29 mouse cellular contexts compared by ENCODE assay signal in genomic region chr19:46119458-46119857, GRCm38 (mm10). TPM values are rescaled to one million over a fixed set of nuclear protein-coding genes. Genes with fewer than 3 reads are reported as not detected.
A peak's percentile ranks its signal among the peaks of the same experiment; 100 is the strongest.
DNase-seq lines count a peak whose midpoint lies in the region; ATAC-seq lines count a peak whose summit lies in the region.
"Had no signal": no experiment of that assay in that cellular context is flagged by ENCODE, and none has a peak within 500 bp of the region (broad histone marks: within the 10 kb centered on the region; RNA-seq: fewer than 3 reads in every experiment).

No protein-coding gene starts in this region.

- no peaks in the 10 kb centered on the region for H3K36me3 ChIP-seq in midbrain, embryonic 11.5 days (ENCODE audit: control insufficient read depth, insufficient read depth, low read length)
- no peaks in the 10 kb centered on the region for H3K36me3 ChIP-seq in midbrain, embryonic 10.5 days
- no peaks in the 10 kb centered on the region for H3K36me3 ChIP-seq in liver, embryonic 11.5 days (ENCODE audit: control insufficient read depth, insufficient read depth, low read length)
- no peaks in the 10 kb centered on the region for H3K36me3 ChIP-seq in liver, embryonic 15.5 days (replicated peaks)
- H3K36me3 ChIP-seq in kidney, embryonic 16.5 days (ENCODE audit: insufficient read depth, low read length): no peaks in the 10 kb centered on the region
- H3K36me3 ChIP-seq: embryonic facial prominence, embryonic 13.5 days; forebrain, embryonic 12.5 days; G1E; heart, embryonic 13.5 days; hindbrain, embryonic 12.5 days had no signal

- H3K9me3 ChIP-seq in midbrain, embryonic 11.5 days (ENCODE audit: control insufficient read depth, low read length): no peaks in the 10 kb centered on the region
- H3K9me3 ChIP-seq in midbrain, embryonic 10.5 days (replicated peaks): no peaks in the 10 kb centered on the region
- no peaks in the 10 kb centered on the region for H3K9me3 ChIP-seq in liver, embryonic 11.5 days (ENCODE audit: control insufficient read depth, low read length)
- no peaks in the 10 kb centered on the region for H3K9me3 ChIP-seq in liver, embryonic 15.5 days (replicated peaks)
- H3K9me3 ChIP-seq in kidney, embryonic 16.5 days (ENCODE audit: low read length): no peaks in the 10 kb centered on the region
- H3K9me3 ChIP-seq: embryonic facial prominence, embryonic 13.5 days; forebrain, embryonic 12.5 days; G1E; heart, embryonic 13.5 days; hindbrain, embryonic 12.5 days had no signal

- H3K27ac ChIP-seq in midbrain, embryonic 11.5 days (ENCODE audit: low read depth, low read length): no peak overlapping the region
- H3K27ac ChIP-seq in midbrain, embryonic 10.5 days (replicated peaks): no peak overlapping the region
- no peak overlapping the region; the same call in 1 of the 2 replicates for H3K27ac ChIP-seq in liver, embryonic 11.5 days (ENCODE audit: low read depth, low read length)
- H3K27ac ChIP-seq in liver, embryonic 15.5 days (replicated peaks): no peak overlapping the region; the same call in 1 of the 2 replicates
- no peak overlapping the region for H3K27ac ChIP-seq in kidney, embryonic 16.5 days (ENCODE audit: low read length)
- H3K27ac ChIP-seq: embryonic facial prominence, embryonic 13.5 days; forebrain, embryonic 12.5 days; gastrocnemius, adult 2 months; heart, embryonic 13.5 days; hindbrain, embryonic 12.5 days had no signal

- peak; percentile 26 for DNase-seq in midbrain, embryonic 11.5 days (ENCODE audit: low spot score, missing footprints)
- DNase-seq in midbrain, embryonic 10.5 days (ENCODE audit: low spot score): no peak
- DNase-seq in liver, embryonic 11.5 days (ENCODE audit: low spot score): peak; percentile 28
- DNase-seq in heart, postnatal 36 days: no peak
- no peak for DNase-seq in left cerebral cortex, postnatal 25 days (ENCODE audit: low spot score in 2 of 2)
- DNase-seq: adrenal gland, postnatal 14 days; B cell, adult 2 months; cerebellum, adult 2 months; cerebellum, postnatal 14 days; gastrocnemius, adult 2 months; gastrocnemius, postnatal 25 days; heart, postnatal 4 days had no signal

- H3K27me3 ChIP-seq in midbrain, embryonic 11.5 days (ENCODE audit: control insufficient read depth, insufficient read depth, low read length): no peaks in the 10 kb centered on the region
- no peaks in the 10 kb centered on the region for H3K27me3 ChIP-seq in midbrain, embryonic 10.5 days (ENCODE audit: low read depth, poor library complexity, severe bottlenecking)
- no peaks in the 10 kb centered on the region; the same call in 1 of the 2 replicates for H3K27me3 ChIP-seq in liver, embryonic 11.5 days (replicated peaks; ENCODE audit: control insufficient read depth, insufficient read depth, low read length)
- H3K27me3 ChIP-seq in liver, embryonic 15.5 days: 0 out of 2 replicates have a peak, but pooled peaks cover 3% of the 10 kb centered on the region
- H3K27me3 ChIP-seq in kidney, embryonic 16.5 days (ENCODE audit: insufficient read depth, low read length): no peaks in the 10 kb centered on the region
- H3K27me3 ChIP-seq: forebrain, embryonic 12.5 days; hindbrain, embryonic 12.5 days had no signal

- intact Hi-C loops in heart, postnatal 36 days (cut with DNase I): no loop called here
- intact Hi-C loops in left cerebral cortex, postnatal 25 days (cut with DNase I): no loop called here

- no peak overlapping the region for H3K4me3 ChIP-seq in midbrain, embryonic 11.5 days (ENCODE audit: low read depth, low read length)
- H3K4me3 ChIP-seq in midbrain, embryonic 10.5 days: no peak overlapping the region
- no peak overlapping the region for H3K4me3 ChIP-seq in liver, embryonic 11.5 days (ENCODE audit: low read depth, low read length)
- H3K4me3 ChIP-seq in liver, embryonic 15.5 days (replicated peaks): no peak overlapping the region
- H3K4me3 ChIP-seq in kidney, embryonic 16.5 days (ENCODE audit: low read length): no peak overlapping the region
- H3K4me3 ChIP-seq: embryonic facial prominence, embryonic 13.5 days; forebrain, embryonic 12.5 days; gastrocnemius, adult 2 months; heart, embryonic 13.5 days; hindbrain, embryonic 12.5 days had no signal

- ATAC-seq in midbrain, embryonic 11.5 days (ENCODE audit: low FRiP score): no peak
- ATAC-seq in liver, embryonic 11.5 days (replicated peaks; ENCODE audit: low FRiP score): peak; percentile 76; the same call in 1 of the 2 replicates
- peak; percentile 67; the same call in 1 of the 2 replicates for ATAC-seq in liver, embryonic 15.5 days (ENCODE audit: insufficient read depth)
- ATAC-seq in megakaryocyte-erythroid progenitor cell, adult 5-6 weeks (replicated peaks; ENCODE audit: low FRiP score, low TSS enrichment, poor library complexity, severe bottlenecking): peak; percentile 98
- ATAC-seq in kidney, embryonic 16.5 days (ENCODE audit: low FRiP score, low TSS enrichment): no peak
- ATAC-seq: activated CD4-positive, CD25-positive, alpha-beta regulatory T cell, adult 4 months; CD4-positive, CD25-positive, alpha-beta regulatory T cell, adult 4 months; forebrain, embryonic 16.5 days; hindbrain, embryonic 16.5 days; Patski had no signal

- no peak overlapping the region for H3K4me2 ChIP-seq in midbrain, embryonic 11.5 days
- no peak overlapping the region for H3K4me2 ChIP-seq in liver, embryonic 11.5 days
- H3K4me2 ChIP-seq in liver, embryonic 15.5 days: no peak overlapping the region
- H3K4me2 ChIP-seq in kidney, embryonic 16.5 days (replicated peaks; ENCODE audit: low read depth, low read length): no peak overlapping the region
- H3K4me2 ChIP-seq: embryonic facial prominence, embryonic 13.5 days; forebrain, embryonic 12.5 days; heart, embryonic 13.5 days; hindbrain, embryonic 12.5 days had no signal

- H3K9ac ChIP-seq in midbrain, embryonic 11.5 days (ENCODE audit: low read length): no peak overlapping the region
- H3K9ac ChIP-seq in liver, embryonic 11.5 days (ENCODE audit: low read depth, low read length): no peak overlapping the region
- no peak overlapping the region for H3K9ac ChIP-seq in liver, embryonic 15.5 days
- no peak overlapping the region for H3K9ac ChIP-seq in kidney, embryonic 16.5 days (replicated peaks; ENCODE audit: low read length)
- H3K9ac ChIP-seq: embryonic facial prominence, embryonic 13.5 days; forebrain, embryonic 12.5 days; heart, embryonic 13.5 days; hindbrain, embryonic 12.5 days had no signal

- H3K4me1 ChIP-seq in midbrain, embryonic 11.5 days (ENCODE audit: control insufficient read depth, insufficient read depth, low read length): no peaks in the 10 kb centered on the region
- no peaks in the 10 kb centered on the region for H3K4me1 ChIP-seq in midbrain, embryonic 10.5 days
- 0 out of 2 replicates have a peak, but pooled peaks cover 3% of the 10 kb centered on the region for H3K4me1 ChIP-seq in liver, embryonic 11.5 days (replicated peaks; ENCODE audit: control insufficient read depth, insufficient read depth, low read length)
- H3K4me1 ChIP-seq in liver, embryonic 15.5 days (replicated peaks): peaks cover 8% of the 10 kb centered on the region
- no peaks in the 10 kb centered on the region for H3K4me1 ChIP-seq in kidney, embryonic 16.5 days (ENCODE audit: insufficient read depth, low read length)
- H3K4me1 ChIP-seq: embryonic facial prominence, embryonic 13.5 days; forebrain, embryonic 12.5 days; heart, embryonic 13.5 days; hindbrain, embryonic 12.5 days had no signal

- 95% methylated on average over 3 of the region's 3 CpGs for WGBS in midbrain, embryonic 11.5 days
- WGBS in midbrain, embryonic 10.5 days: 90% methylated on average over 3 of the region's 3 CpGs
- 52% methylated on average over 3 of the region's 3 CpGs for WGBS in liver, embryonic 11.5 days
- WGBS in liver, embryonic 15.5 days (ENCODE audit: insufficient replicate concordance): 25% methylated on average over 3 of the region's 3 CpGs
- 87% methylated on average over 3 of the region's 3 CpGs for WGBS in kidney, embryonic 16.5 days

RNA-seq across cellular contexts. Expression of gene Elovl3, which starts 12.2 kb away (rescaled TPM):
- polyA plus RNA-seq in midbrain, embryonic 11.5 days (2014; fragmentation: Nextera tagmentation; extraction: Ambion mirVana): not detected in 2 replicates
- not detected in 2 replicates for polyA plus RNA-seq in midbrain, embryonic 10.5 days (2016; fragmentation: Nextera tagmentation; extraction: Ambion mirVana)
- not detected in 2 replicates for polyA plus RNA-seq in liver, embryonic 11.5 days (2014; fragmentation: Nextera tagmentation; extraction: Ambion mirVana)
- 0.13 TPM in 1 of 2 replicates, not detected in the other for polyA plus RNA-seq in liver, embryonic 15.5 days (2015; fragmentation: Nextera tagmentation; extraction: Ambion mirVana)
- total RNA-seq in megakaryocyte-erythroid progenitor cell, adult 5-6 weeks (2014; fragmentation: Nextera tagmentation): not detected in 2 replicates
- total RNA-seq in megakaryocyte-erythroid progenitor cell, adult 5-6 weeks (2017): not detected in 2 replicates
- total RNA-seq in heart, postnatal 36 days (2021): under 1 TPM in 1 of 2 experiments, not detected in 1; 0.69 TPM
- total RNA-seq in left cerebral cortex, postnatal 25 days (2021): not detected
- polyA plus RNA-seq in kidney, embryonic 16.5 days (2015; fragmentation: Nextera tagmentation; extraction: Ambion mirVana): not detected in 2 replicates
- total RNA-seq: G1E; gastrocnemius, adult 2 months; gastrocnemius, postnatal 25 days; granulocyte monocyte progenitor cell, adult 5-6 weeks; heart, postnatal 4 days had no signal
- polyA plus RNA-seq: activated CD4-positive, CD25-positive, alpha-beta regulatory T cell, adult 4 months; CD4-positive, CD25-positive, alpha-beta regulatory T cell, adult 4 months; cerebellum, adult 2 months; cortical plate, adult 2 months; forebrain, embryonic 12.5 days; forebrain, embryonic 16.5 days; G1E; heart, embryonic 13.5 days; heart, postnatal 0 days; hindbrain, embryonic 12.5 days; hindbrain, embryonic 16.5 days; Patski had no signal

RNA-seq across cellular contexts. Expression of gene Pitx3, which starts 28.7 kb away (rescaled TPM):
- 0.18 and 0.39 TPM in 2 replicates for polyA plus RNA-seq in midbrain, embryonic 11.5 days (2014; fragmentation: Nextera tagmentation; extraction: Ambion mirVana)
- 0.17 and 0.43 TPM in 2 replicates for polyA plus RNA-seq in midbrain, embryonic 10.5 days (2016; fragmentation: Nextera tagmentation; extraction: Ambion mirVana)
- 0.47 and 0.55 TPM in 2 replicates for polyA plus RNA-seq in liver, embryonic 11.5 days (2014; fragmentation: Nextera tagmentation; extraction: Ambion mirVana)
- 0.28 and 0.30 TPM in 2 replicates for polyA plus RNA-seq in liver, embryonic 15.5 days (2015; fragmentation: Nextera tagmentation; extraction: Ambion mirVana)
- not detected in 2 replicates for total RNA-seq in megakaryocyte-erythroid progenitor cell, adult 5-6 weeks (2014; fragmentation: Nextera tagmentation)
- not detected in 2 replicates for total RNA-seq in megakaryocyte-erythroid progenitor cell, adult 5-6 weeks (2017)
- under 1 TPM; 0.58 to 0.62 TPM for total RNA-seq in heart, postnatal 36 days (2021)
- total RNA-seq in left cerebral cortex, postnatal 25 days (2021): not detected
- 0.26 TPM in 1 of 2 replicates, not detected in the other for polyA plus RNA-seq in kidney, embryonic 16.5 days (2015; fragmentation: Nextera tagmentation; extraction: Ambion mirVana)
- total RNA-seq: adrenal gland, adult 18-20 months; adrenal gland, postnatal 14 days; G1E; granulocyte monocyte progenitor cell, adult 5-6 weeks; heart, postnatal 4 days had no signal
- polyA plus RNA-seq: activated CD4-positive, CD25-positive, alpha-beta regulatory T cell, adult 4 months; CD4-positive, CD25-positive, alpha-beta regulatory T cell, adult 4 months; forebrain, embryonic 16.5 days; G1E; heart, postnatal 0 days; Patski had no signal

RNA-seq across cellular contexts. Expression of gene Gbf1, which starts 32.9 kb away (rescaled TPM):
- polyA plus RNA-seq in midbrain, embryonic 11.5 days (2014; fragmentation: Nextera tagmentation; extraction: Ambion mirVana): 36.6 and 42.6 TPM in 2 replicates
- polyA plus RNA-seq in midbrain, embryonic 10.5 days (2016; fragmentation: Nextera tagmentation; extraction: Ambion mirVana): 43.8 and 48.8 TPM in 2 replicates
- 30.8 and 31.1 TPM in 2 replicates for polyA plus RNA-seq in liver, embryonic 11.5 days (2014; fragmentation: Nextera tagmentation; extraction: Ambion mirVana)
- polyA plus RNA-seq in liver, embryonic 15.5 days (2015; fragmentation: Nextera tagmentation; extraction: Ambion mirVana): 18.3 and 20.8 TPM in 2 replicates
- total RNA-seq in megakaryocyte-erythroid progenitor cell, adult 5-6 weeks (2014; fragmentation: Nextera tagmentation): 48.7 and 56.7 TPM in 2 replicates
- 23.4 and 38.9 TPM in 2 replicates for total RNA-seq in megakaryocyte-erythroid progenitor cell, adult 5-6 weeks (2017)
- 10 to 100 TPM; 43.2 to 50.4 TPM for total RNA-seq in heart, postnatal 36 days (2021)
- total RNA-seq in left cerebral cortex, postnatal 25 days (2021): 10 to 100 TPM; 87.4 to 98.2 TPM
- polyA plus RNA-seq in kidney, embryonic 16.5 days (2015; fragmentation: Nextera tagmentation; extraction: Ambion mirVana): 40.5 and 43.0 TPM in 2 replicates

RNA-seq across cellular contexts. Expression of gene Nolc1, which starts 43.8 kb away (rescaled TPM):
- 115 and 117 TPM in 2 replicates for polyA plus RNA-seq in midbrain, embryonic 11.5 days (2014; fragmentation: Nextera tagmentation; extraction: Ambion mirVana)
- 128 and 141 TPM in 2 replicates for polyA plus RNA-seq in midbrain, embryonic 10.5 days (2016; fragmentation: Nextera tagmentation; extraction: Ambion mirVana)
- 211 TPM in 2 replicates for polyA plus RNA-seq in liver, embryonic 11.5 days (2014; fragmentation: Nextera tagmentation; extraction: Ambion mirVana)
- polyA plus RNA-seq in liver, embryonic 15.5 days (2015; fragmentation: Nextera tagmentation; extraction: Ambion mirVana): 47.3 and 48.8 TPM in 2 replicates
- total RNA-seq in megakaryocyte-erythroid progenitor cell, adult 5-6 weeks (2014; fragmentation: Nextera tagmentation): 170 and 201 TPM in 2 replicates
- 271 and 318 TPM in 2 replicates for total RNA-seq in megakaryocyte-erythroid progenitor cell, adult 5-6 weeks (2017)
- 10 to 100 TPM; 14.4 to 19.8 TPM for total RNA-seq in heart, postnatal 36 days (2021)
- total RNA-seq in left cerebral cortex, postnatal 25 days (2021): 10 to 100 TPM; 40.1 to 41.8 TPM
- polyA plus RNA-seq in kidney, embryonic 16.5 days (2015; fragmentation: Nextera tagmentation; extraction: Ambion mirVana): 85.7 and 93.2 TPM in 2 replicates

Comparison
In these comparisons a context has a peak if more than half of its experiments do, and no peak if none do; other contexts are left out.
1. DNase-seq: peak in midbrain, embryonic 11.5 days (single experiment) and liver, embryonic 11.5 days (single experiment); none in midbrain, embryonic 10.5 days (single experiment), heart, postnatal 36 days (0 of 2) and left cerebral cortex, postnatal 25 days (0 of 2).
2. ATAC-seq: peak in liver, embryonic 11.5 days (single experiment), liver, embryonic 15.5 days (single experiment) and megakaryocyte-erythroid progenitor cell, adult 5-6 weeks (single experiment); none in midbrain, embryonic 11.5 days (single experiment) and kidney, embryonic 16.5 days (single experiment).